Mouse (Mus musculus): Measurements from ENCODE around the gene Lhfpl3.
A peak's percentile ranks its signal among the peaks of the same experiment; 100 is the strongest.
"Not testable (repeated sequence)": the region's sequence is repeated elsewhere in the genome, so short reads cannot be mapped to it uniquely, and the experiment has no call there.

Gene Lhfpl3

DNA sequence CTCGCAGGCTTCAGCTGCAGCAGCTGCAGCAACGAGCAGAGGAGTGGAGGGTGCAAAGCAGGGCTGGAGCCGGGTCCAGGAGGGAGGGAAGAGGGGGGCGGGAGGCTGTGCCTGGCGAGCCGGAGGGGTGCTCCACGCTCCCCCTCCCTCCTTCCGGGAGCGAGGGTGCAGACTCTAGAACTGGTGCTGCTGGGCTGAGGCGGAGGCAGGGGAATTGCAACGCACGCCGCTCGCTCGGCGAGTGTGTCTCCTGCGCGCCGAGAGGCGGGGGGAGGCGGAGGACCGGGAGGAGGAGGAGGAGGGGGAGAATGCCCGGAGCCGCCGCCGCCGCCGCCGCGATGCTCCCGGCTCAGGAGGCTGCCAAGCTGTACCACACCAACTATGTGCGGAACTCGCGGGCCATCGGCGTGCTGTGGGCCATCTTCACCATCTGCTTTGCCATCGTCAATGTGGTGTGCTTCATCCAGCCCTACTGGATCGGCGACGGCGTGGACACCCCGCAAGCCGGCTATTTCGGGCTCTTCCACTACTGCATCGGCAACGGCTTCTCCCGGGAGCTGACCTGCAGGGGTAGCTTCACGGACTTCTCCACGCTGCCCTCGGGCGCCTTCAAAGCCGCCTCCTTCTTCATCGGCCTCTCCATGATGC lies at the start of gene Lhfpl3:
Gene Lhfpl3, plus strand, starts transcription at position 175 of the 648 bp plus-strand sequence.
- no peak for DNase-seq

DNA sequence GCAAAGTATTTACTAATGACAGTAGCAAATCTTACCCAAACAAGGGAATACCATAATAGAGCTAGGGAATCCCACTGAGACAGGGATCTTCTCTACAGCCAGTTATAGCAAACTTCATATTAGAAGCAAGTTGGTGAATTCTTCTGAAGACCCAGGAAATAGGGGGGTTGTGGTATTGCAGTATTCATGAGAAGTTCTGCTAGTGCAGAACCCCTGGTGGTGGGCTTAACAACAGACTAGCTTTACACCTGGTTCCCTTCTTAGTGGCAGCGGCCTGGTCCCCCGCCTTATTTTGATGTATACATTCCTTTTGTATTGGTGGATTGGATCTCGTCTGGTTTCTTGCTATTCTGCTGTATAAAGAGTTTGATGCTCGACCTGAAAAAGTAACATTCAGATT lies 39.6 kb upstream of the Lhfpl3 start:
- DNase-seq = not testable (repeated sequence)

DNA sequence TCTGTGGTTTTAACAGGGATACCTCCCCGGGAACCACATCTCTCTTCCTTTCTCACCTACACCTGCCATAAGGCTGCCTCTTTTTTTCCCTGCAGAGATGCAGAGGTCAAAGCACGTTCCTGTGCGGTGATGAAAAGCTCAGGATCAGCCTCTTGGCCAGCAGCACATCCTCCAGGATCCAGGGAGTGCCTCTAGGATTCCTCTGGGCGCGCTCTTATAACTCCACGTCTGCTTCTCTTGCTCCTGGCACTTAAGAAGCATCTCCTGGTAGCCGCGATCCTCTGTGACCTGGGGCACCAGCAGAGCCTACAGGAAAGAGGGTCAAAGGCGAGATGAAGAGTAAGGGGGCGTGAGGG lies 352 bp upstream of the Lhfpl3 start:
- DNase-seq = no peak

DNA sequence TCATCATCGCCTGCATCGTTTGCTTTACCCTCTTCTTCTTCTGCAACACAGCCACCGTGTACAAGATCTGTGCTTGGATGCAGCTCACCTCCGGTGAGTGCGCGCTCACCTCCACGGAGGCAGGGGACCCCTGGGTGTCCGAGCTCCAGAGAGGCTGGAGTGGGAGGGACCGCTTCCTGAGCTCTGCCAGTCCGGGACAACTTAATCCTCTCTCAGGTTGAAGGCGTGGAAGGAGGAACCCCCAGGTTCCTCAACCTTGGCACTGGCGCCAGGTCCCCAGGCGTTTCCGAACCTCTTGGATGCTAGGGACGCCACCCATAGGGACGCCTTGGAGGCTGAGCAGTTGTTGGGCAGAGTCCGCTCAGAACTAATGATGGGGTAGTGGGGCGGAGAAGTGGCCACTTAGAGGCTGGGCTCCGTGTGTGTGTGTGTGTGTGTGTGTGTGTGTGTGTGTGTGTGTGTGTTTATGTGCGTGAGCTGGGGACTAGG lies 718 bp downstream of the Lhfpl3 start:
- DNase-seq = no peak

DNA sequence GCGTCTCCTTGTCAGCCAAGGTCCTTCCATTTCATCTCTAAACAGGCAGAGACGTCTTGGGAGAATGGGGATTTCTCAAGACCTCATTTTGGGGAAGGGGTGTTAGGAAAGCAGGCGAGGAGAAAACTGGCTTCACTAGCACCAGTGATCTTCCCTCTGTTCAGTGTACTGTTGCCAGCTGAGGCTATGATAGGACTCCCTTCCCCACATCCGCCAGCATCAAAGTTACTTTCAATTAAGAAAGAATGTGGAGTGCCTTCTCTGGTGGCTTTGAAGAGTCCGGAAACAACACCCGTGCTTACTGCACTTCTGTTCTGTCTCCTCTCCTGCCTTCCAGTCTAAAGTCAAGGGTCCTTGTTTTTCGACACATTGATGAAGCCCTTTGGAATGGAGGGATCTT lies 1.4 kb downstream of the Lhfpl3 start:
- DNase-seq = no peak

DNA sequence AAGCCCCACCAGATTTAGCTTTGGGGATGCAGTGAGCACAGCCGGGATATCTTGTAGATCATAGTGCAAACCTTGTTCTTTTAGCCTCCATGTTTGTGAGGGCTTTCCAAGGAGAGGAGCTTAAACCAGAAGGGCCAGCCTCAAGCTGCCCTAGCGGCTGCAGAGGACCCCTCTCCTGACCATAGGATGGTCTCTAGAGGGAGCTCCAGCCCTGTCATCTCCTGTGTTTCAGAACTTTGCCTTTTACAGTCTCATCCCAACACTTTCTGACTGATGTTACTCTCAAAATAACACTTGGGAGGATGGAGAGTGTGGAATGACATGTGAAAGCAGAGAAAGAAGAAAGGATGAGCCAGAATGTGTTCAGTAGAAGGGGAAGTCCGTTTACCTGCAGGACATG lies 11.4 kb downstream of the Lhfpl3 start:
- no peak for DNase-seq

DNA sequence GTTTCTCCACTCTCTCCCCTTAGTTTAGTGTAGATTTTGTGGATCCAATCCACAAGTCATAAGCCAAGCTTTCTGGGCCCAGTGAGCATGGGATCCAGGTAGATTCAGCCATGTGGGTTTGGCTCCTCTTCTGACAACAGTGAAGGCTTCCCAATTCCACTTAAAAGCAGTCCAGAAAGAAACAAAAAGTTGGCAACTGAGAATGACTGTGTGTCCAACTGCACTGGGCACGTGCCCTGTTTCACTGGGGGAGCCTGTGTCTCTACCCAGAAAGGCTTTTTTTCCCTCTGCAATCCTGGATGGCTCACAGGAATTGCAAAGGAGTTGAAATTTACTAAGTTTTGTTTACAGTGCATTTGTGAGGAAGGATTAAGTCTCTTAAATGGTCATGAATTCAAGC lies 24.9 kb downstream of the Lhfpl3 start:
- no peak for DNase-seq

DNA sequence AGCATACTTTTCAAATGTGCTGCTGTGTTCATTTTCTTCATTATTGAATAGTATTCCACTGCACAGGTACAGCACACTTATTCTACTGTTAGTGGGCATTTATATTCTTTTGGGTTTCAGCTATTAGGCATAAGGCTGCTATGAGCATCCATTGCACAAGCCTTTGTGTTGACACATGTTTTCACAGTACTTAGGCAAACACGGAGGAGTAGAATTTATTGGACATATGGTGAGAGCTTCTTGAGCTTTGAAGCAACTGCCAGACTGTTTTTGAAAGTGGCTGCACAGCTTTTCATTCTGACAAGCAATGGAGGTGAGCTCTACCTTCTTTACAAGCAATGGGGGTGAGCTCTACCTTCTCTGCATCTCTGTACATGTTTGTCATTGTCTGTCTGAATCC lies 49.5 kb downstream of the Lhfpl3 start:
- no peak for DNase-seq

DNA sequence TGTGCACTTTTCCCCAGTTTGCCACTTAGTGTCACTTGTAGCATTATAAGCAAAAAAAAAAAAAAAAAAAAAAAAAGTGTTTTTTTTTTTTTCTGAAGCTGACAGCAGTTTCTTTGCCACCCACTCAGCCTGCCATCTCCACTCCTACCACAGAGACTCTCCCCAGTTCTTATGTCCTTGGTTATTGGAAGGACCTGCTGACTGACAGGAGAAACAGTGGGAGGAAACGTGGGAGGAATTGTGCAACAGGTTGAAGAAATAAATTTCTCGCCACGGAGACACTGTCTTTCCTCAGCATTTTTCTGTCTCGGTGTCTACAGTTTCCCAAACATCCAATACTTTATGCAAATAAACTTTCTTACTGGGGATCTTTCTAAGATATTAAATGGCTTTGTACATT lies 67.6 kb downstream of the Lhfpl3 start:
- no peak for DNase-seq

DNA sequence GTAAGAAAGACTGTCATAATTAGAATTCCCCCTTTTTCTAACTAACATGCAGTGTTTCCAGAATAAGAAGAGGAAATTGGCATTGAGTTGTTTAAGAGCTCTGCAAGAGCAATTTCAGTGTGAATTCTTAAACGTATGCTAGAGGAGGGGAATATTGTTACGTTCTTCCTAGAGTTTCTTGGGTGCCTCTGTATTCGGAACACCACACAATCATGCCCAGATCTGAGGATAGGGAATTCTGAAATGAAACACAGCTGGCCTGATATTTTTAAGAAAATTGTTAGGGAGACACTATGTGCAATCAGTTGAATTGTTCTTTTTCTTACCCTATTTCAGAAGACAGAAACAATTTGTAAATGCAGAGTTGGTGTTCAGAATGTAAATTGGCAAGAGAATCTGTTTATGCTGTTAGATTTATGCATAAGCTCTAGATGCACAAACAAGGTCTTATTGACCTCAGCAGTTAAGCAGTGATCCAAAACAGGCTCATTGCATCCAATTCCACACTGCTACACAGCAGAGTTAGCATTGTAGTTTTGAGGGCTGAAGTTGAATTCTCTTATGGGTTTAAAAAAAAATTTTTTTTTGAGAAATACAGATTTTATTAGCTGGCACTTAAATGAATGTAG lies 84.1 kb downstream of the Lhfpl3 start:
- DNase-seq = no peak

DNA sequence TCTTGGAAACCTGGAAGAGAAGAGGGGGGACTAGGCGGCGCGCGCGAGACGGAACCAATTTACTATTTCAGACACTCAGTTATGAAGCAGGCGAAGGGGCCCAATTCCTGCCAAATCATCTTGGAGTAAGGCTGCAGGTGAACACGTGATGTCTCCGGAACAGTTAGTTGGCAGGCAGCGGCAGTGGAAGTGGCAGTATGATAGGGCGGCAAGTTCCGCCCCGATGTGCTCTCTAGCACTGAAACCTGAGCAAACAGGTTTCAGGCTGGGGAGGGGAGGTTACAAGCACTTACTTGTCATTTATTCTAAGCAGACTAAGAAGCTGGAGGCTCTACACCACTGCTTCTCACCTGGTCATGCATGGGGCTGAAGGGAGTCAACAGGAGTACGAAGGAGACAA lies 105.7 kb downstream of the Lhfpl3 start:
- DNase-seq = no peak

DNA sequence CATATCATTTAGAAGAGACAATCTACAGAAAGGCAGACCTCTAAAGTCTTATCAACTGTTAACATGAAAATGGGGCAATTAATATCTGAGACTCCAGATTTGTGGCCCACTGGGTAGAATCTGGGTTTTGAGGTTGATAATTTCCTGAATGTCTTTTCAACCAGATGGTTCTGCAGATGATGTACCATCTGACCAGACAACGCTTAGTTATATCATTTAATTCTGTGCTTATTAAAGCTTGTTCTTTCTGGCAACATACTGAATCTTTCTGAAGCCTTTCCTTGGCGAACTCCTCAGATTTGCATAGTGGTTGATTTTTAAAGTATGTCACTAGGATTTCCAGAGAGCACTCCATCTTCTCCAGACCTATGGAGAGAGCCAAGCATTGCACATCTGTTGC lies 107.6 kb downstream of the Lhfpl3 start:
- no peak for DNase-seq

DNA sequence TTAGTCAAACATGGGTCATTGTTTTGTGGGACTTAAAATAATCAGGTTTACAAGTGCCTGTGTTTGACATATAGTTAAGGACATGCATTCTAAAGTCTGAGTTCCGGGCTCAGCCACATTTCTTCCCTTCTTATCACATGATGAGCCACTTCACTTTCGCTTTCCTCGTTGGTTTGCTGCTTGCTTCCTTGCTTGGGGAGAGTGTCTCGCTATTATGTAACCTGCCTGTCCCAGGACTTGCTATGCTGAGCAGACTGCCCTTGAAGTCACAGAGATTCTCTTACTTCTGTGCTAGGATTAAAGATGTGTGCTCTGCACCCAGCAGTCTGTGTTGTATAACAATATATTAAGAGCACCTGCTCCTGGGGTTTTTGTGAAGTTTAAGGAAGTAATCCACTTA lies 110.6 kb downstream of the Lhfpl3 start:
- no peak for DNase-seq

DNA sequence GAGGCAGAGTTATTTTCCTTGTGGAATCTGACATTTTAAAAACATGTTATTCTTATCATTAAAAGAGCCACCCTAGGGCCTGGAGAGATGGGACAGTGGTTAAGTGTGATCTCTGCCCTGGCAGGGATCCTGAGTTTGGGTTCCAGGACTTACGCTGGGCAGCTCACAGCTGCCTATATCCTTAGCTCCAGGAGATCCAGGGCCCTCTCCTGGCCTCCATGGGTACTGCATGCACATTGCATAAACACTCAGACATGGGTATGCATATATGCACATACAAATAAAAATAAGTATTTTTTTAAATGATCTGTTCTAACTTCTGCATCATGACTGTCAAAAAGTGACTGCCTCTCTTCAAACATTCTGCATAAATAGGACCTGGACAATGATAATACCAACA lies 115.5 kb downstream of the Lhfpl3 start:
- peak; percentile 28 for DNase-seq

DNA sequence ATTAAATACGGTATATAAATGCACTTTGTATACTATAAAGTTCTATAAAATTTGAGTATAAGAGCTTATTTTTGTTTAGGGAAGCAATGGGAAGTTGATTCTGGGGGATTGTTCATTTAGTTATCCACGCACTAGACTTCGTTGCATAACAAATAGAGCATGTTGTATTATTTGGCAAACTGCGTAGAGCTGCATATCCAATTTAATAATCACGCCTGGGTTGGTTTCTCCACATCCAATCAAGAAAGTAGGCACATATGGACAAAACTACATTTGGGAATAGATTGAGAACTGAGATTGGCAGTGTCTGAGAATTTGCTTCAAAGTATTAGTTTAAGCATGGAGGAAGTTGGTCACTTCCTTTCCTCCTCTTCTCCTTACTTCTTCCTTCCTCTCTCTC lies 123.2 kb downstream of the Lhfpl3 start:
- DNase-seq = no peak

DNA sequence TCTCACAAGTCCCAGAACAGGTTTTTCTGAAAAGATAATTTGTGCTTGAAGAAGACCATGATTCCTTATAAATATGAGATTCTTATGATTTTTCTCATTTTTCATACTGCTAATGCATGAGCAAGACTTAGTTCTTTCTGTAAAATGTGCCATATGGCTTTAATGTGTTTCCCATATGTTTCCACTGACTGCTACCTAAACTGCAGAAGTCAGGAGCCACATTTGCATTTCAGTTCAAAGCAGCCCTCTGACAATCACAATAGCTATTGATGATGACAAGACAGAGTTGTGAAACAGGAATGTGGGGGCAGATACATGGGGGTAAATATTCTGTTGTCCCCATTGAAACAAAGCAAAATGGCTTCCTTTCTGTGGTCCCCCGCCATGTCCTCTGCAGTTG lies 126.6 kb downstream of the Lhfpl3 start:
- no peak for DNase-seq

DNA sequence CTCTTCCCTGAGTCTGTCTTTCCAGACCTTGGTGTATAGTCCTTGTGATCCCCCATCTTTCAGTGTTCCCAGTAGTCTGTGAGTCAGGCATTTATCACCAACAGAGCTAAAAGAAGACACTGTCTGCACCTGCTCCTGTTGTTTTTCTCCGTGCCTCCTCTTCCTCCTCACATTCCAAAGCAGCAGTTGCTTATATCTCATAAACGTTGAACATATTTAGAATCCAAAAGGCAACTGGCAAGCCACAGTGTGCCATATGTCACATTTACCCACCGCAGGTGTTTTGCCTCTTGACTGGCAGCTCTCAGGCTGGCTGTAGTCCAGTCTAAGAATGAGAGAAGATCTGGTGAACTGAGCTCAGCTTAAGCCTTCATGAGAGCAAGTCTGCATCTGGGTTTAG lies 142.5 kb downstream of the Lhfpl3 start:
- DNase-seq = no peak

DNA sequence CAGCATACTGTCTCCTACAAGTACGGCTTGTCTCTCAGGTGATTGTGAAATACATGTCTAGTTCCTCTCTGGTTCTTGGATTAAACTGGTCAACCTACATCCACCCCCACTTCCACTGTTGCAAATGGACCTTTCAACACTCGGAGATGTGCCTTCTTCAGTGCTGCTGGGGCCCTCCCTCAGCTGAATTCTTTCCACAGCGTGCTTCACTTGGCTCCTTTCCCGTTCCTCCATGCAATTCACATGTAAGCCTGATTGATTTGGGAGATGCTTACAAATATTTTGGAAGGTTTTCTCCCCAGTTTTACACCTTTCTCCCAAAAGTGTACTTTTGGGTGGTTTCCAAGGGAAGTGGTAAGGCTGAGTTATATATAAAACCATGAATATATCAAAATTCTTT lies 143.6 kb downstream of the Lhfpl3 start:
- DNase-seq = no peak

DNA sequence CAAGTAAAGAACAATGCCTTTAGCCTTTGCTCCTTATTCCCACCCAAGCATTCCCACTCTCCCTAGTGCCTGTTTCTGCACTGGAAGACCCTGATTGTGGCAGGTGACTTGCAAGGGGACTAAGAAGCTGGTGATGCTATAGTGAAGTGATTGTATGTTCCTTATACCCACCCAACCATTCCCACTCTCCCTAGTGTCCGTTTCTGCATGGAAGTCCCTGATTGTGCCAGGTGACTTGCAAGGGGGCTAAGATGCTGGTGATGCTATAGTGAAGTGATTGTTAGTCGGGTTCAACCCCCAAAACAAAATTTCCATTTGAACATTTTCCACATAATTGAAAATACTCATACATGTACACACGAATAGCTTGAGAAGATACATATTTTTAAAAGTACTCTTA lies 151.4 kb downstream of the Lhfpl3 start:
- DNase-seq = no peak

DNA sequence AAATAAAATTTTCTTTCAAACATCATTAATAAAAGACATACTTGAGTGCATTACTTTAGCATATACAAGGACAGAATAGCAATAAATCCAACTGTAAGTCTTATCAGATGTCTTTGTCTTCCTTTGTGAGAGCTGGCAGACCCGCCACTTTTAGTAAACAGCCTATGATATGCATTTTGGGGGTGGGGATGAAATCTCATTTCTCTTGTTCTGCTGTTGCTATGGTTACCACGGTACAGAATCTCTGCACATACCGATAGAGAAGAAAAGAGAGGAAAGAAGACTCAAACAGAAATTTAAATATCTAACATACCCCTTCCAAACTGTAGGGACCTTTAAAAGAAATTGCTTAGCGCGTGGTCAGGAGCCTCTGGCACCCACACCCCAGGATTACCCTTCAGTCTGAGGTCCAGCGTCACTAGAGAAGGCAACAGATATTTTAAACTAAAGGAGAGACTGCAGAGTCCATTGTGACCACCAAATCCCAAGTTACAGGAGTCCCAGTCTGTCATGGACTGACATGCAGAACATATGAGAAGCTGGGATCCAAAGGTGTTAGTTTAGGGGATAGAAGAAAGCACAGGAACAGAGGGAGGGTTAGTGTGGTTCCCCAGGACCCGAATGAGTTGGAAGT lies 151.9 kb downstream of the Lhfpl3 start:
- no peak for DNase-seq

DNA sequence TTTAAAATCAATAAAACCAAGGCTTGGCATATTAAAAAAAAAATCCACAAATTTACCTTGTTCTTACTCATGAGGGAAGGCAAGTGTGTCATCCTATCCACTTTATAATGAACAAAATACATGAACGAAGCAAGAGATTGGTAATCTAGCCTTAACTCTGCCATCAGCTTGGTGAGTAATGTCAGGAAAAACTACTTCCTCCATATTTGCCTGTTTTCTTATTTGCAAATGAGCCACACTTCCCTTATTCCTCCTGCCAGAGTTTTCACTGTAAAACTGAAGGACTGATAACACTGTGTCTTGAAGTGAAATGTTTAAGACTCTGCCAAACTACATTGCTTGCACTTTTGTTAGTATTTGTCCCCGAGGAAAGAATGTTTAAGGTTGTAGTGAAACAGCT lies 152.7 kb downstream of the Lhfpl3 start:
- DNase-seq = no peak

DNA sequence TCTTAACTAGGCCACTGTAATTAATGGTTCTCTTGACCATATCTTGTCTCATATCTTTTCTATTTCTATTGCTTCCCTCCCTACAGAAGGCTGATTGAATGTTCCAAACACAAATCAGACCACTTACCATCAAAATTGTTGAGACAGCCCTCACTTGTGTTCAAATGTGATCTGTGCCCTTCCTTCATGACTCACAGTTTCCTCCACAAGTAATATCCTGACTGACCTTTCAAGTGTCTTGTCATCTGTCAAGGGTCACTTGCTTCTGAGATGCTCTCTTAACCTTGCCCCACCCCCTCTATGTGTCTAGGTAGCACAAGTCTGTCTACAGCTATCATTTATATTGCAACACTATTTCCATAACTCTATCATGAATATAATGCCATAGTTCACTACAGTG lies 154.1 kb downstream of the Lhfpl3 start:
- no peak for DNase-seq

DNA sequence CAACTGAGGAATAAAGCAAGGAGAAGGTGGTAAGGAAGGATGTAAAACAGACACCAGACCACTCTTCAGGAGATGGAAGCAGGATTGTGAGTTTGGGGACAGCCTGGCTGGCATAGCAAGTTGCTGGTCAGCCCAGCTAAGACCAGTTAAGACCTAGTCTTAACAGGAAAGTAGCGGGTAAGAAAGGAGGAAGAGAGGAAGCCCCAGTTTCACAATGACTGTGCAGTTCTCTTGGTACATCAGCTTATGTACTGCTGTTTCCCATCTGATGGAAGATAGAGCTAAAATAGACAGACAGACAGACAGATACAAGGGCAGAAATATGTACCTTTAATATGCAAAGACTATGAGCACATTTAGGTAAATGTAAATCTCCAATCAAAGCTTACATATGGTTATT lies 171.3 kb downstream of the Lhfpl3 start:
- DNase-seq = peak; percentile 3

DNA sequence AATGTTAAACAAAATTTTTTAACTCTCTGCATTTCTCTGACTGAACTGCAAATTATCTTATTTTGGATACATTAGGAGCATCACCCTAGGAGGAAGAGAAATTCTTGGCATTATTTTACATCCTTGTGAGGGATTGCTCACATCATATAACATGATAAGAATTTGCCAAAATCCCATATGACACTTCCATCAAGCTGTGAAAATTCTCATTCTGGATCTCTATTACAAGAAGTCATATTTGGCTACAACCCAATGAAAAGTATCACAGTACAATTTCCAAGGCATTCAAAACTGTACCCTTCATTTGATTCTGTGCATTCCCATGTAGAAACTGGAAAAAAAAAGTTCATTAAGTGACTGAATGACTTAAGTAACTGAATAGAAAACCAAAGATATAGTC lies 180.3 kb downstream of the Lhfpl3 start:
- DNase-seq = no peak

DNA sequence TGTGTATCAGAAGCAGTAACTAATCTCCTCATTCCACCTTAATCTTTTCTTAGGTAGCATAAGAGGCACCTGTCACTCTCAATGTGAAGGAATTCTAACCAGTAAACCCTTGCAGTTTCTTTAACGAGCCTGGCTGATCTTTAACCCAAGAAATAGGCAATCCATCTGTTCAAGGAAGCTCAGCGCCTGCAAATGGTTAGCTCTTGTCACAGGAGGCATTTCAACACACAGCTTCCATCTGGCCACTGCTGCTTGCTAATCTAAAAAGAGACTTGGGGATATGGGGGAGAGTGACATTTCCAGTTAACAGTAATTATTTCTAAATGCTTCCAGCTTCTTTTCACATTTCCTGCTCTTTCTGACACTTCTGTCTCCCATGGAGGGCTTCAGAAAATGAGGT lies 182.9 kb downstream of the Lhfpl3 start:
- DNase-seq = peak; percentile 13

Measured in kidney, adult 9 months (tissue).